Mouse (Mus musculus) neural tube, embryonic 13.5 days (tissue): ENCODE measurements around the gene Npr3. TPM values are rescaled to one million over a fixed set of nuclear protein-coding genes. Genes with fewer than 3 reads are reported as not detected.

Source experiments
- ATAC-seq: fragments of 200-750 bp; cut with Nextera tagmentation; 2 replicates; pipeline ENCODE4 v1.8.0; 2017; ENCODE audit warnings: low read depth, mild to moderate bottlenecking, moderate TSS enrichment, moderate library complexity
- H3K27ac ChIP-seq: fragments of 300-500 bp; sonication (generic); replicated peaks from 2 replicates; pipeline ENCODE4 v1.5.1; 2015; ENCODE audit warnings: moderate library complexity, mild to moderate bottlenecking, inconsistent platforms
- H3K27me3 ChIP-seq: fragments of 300-500 bp; sonication (generic); 2 replicates; pipeline ENCODE4 v1.6.1; 2015; ENCODE audit warnings: mild to moderate bottlenecking, inconsistent platforms
- H3K36me3 ChIP-seq: fragments of 300-500 bp; sonication (generic); 2 replicates; pipeline ENCODE4 v1.6.1; 2015; ENCODE audit warnings: mild to moderate bottlenecking, inconsistent platforms
- H3K4me1 ChIP-seq: fragments of 300-500 bp; sonication (generic); replicated peaks from 2 replicates; pipeline ENCODE4 v1.6.1; 2015; ENCODE audit warnings: inconsistent platforms
- H3K4me2 ChIP-seq: fragments of 300-500 bp; sonication (generic); 2 replicates; pipeline ENCODE4 v1.6.1; 2015; ENCODE audit warnings: inconsistent platforms, mild to moderate bottlenecking, moderate library complexity
- H3K4me3 ChIP-seq: fragments of 300-500 bp; sonication (generic); 2 replicates; pipeline ENCODE4 v1.5.1; 2015; ENCODE audit warnings: mild to moderate bottlenecking, inconsistent platforms
- H3K9ac ChIP-seq: fragments of 300-500 bp; sonication (generic); 2 replicates; pipeline ENCODE4 v1.6.1; 2015; ENCODE audit warnings: moderate library complexity, mild to moderate bottlenecking, inconsistent platforms
- H3K9me3 ChIP-seq: fragments of 300-500 bp; sonication (generic); 2 replicates; pipeline ENCODE4 v1.6.1; 2016; ENCODE audit warnings: inconsistent platforms
- WGBS: fragments of 180-500 bp; shearing (Covaris S2); methylation state at CpG from one replicate; pipeline ENCODE4 v1.1.7; 2015; 5-methylcytosine and 5-hydroxymethylcytosine counted together
- polyA plus RNA-seq: library from polyadenylated mRNA; unstranded; fragments of >200 nt; fragmentation: Nextera tagmentation; extraction: Ambion mirVana; gene quantifications from 2 replicates; pipeline ENCODE4 v1.2.1, GENCODE M21; 2015

The Npr3 gene
- polyA plus RNA-seq, 1 experiment from 2014 or later: 4.7 TPM

DNA sequence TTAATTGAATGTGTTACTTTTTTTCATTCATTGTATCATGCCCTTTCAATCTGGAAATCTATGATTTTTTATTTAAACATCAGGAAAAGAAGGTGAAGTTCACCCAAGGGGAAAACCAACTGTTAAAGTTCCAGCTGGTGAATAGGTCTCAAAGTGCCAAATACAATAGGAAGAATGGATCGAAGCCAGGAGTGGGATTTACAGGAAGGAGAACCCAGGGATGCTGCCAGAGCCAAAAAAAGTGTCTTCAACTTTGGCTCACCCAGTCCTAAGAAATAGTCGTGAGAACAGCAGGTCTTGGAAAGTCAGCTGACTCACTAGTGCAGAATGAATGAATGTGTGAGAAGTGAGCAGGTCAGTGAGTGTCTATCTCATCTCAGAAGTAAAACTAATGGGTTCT is 29.8 kb downstream of the Npr3 start:
- no peaks in the 10 kb centered on the region for H3K27me3 ChIP-seq
- H3K27ac ChIP-seq: no peak overlapping the region
- peaks cover 9% of the 10 kb centered on the region for H3K9me3 ChIP-seq
- H3K9ac ChIP-seq: no peak overlapping the region
- no peak overlapping the region for H3K4me3 ChIP-seq
- 65% methylated on average over 2 of the region's 2 CpGs for WGBS
- no peaks in the 10 kb centered on the region for H3K36me3 ChIP-seq
- no peak overlapping the region for H3K4me2 ChIP-seq
- no peak for ATAC-seq
- H3K4me1 ChIP-seq: no peaks in the 10 kb centered on the region

DNA sequence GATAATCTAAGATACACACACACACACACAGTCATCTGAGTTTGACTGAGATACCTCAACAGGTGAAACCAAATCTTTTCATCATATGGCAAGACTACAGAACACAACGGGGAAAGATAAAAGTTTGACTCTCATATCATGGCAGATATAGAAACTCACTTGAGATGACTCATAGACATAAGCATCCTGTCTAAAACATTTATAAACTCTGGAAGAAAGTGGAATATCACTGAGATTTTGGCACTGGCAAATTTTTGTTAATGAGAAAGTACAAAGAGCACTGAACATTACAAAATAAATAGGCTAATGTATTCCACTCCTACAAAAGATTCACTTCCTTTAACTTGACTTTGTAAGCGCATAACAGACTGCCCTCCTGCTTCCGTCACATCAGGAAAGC is 40.2 kb downstream of the Npr3 start:
- H3K4me3 ChIP-seq: no peak overlapping the region
- no peak overlapping the region for H3K27ac ChIP-seq
- no peak for ATAC-seq
- no peaks in the 10 kb centered on the region for H3K36me3 ChIP-seq
- H3K9me3 ChIP-seq: no peaks in the 10 kb centered on the region
- no peaks in the 10 kb centered on the region for H3K4me1 ChIP-seq
- H3K9ac ChIP-seq: no peak overlapping the region
- H3K4me2 ChIP-seq: no peak overlapping the region
- H3K27me3 ChIP-seq: no peaks in the 10 kb centered on the region
- WGBS: 92% methylated on average over 3 of the region's 3 CpGs

DNA sequence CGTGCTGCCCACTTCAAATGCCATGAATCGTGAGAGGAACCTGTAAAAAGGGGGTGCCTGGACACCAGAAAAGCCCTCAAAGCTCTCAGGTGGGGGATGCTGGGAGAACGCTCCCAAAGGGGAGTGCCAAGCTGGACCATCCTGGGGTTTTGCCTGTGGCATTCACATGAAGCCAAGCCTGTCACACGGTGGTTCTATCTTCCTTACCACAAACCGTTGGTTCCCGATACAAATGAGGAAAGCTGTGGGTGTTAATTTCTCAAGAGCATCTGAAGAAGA is 43.6 kb downstream of the Npr3 start:
- no peak for ATAC-seq
- no peak overlapping the region for H3K4me2 ChIP-seq
- 78% methylated on average over 6 of the region's 6 CpGs for WGBS

DNA sequence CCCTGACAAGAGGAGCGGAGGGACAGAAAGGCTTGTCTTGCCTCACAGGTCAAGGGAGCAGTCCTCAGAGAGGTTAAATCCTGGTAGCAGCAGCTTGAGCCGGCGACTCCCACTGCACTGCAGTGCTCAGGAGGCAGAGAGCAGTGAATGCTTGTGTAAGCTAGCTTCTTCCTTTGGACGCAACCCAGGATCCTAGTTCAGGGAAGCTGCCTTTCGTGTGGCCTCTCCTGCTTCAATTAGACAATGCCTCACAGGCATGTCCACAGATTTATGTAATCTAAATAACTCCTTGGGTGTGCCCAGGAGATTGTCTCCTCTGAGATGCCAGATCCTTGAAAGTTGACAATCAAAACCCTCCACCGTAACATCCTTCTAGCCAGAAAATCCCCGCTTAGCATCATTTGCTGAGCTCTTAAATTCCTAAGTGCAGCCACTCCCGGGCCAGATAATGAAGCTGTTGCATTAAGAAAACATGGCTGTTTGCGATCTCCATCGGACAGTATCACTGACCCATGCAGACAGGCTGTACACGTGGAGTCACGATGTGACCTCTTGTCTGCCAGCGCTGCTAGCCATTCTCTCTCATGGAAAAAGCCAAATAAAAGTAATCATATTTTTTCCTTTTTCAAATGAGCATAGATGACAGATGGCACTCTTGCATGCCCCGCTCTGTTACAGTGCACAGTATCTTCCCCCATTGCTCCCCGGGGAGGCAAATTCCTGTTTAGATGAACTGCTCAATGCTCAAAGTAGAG is 44.1 kb downstream of the Npr3 start:
- WGBS: 77% methylated on average over 15 of the region's 15 CpGs
- H3K9ac ChIP-seq: no peak overlapping the region
- H3K36me3 ChIP-seq: no peaks in the 10 kb centered on the region
- ATAC-seq: no peak
- no peak overlapping the region for H3K4me3 ChIP-seq
- H3K9me3 ChIP-seq: no peaks in the 10 kb centered on the region
- H3K4me1 ChIP-seq: no peaks in the 10 kb centered on the region
- H3K27ac ChIP-seq: no peak overlapping the region
- H3K4me2 ChIP-seq: no peak overlapping the region
- no peaks in the 10 kb centered on the region for H3K27me3 ChIP-seq

More for the DNA sequence above, 43.6 kb downstream of the Npr3 start:
- H3K27me3 ChIP-seq: no peaks in the 10 kb centered on the region
- H3K27ac ChIP-seq: no peak overlapping the region
- H3K4me3 ChIP-seq: no peak overlapping the region
- no peaks in the 10 kb centered on the region for H3K9me3 ChIP-seq
- no peak overlapping the region for H3K9ac ChIP-seq
- H3K4me1 ChIP-seq: no peaks in the 10 kb centered on the region
- H3K36me3 ChIP-seq: no peaks in the 10 kb centered on the region

DNA sequence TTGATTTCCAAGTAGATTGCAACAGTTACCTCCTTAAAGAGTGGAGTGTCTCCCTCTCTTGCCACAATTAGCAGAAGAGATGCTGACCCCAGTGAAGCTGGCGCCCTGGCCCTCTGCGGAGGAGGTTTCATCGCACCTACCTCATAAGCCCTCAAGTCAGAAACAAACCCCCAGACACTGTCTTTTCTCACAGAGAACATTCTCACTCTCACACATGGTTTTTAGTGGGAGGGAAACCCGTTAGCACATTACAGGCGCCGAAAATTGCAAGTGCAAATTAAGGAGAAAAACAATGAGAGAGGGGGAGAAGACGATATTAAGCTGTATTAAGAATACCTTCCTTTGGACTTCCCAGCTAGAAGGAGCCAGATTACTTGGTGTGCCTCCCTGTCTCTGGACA is 44.8 kb downstream of the Npr3 start:
- H3K9ac ChIP-seq: no peak overlapping the region
- no peak overlapping the region for H3K27ac ChIP-seq
- H3K4me2 ChIP-seq: no peak overlapping the region
- H3K9me3 ChIP-seq: no peaks in the 10 kb centered on the region
- no peak for ATAC-seq
- 95% methylated on average over 7 of the region's 7 CpGs for WGBS
- no peak overlapping the region for H3K4me3 ChIP-seq
- no peaks in the 10 kb centered on the region for H3K27me3 ChIP-seq
- no peaks in the 10 kb centered on the region for H3K4me1 ChIP-seq
- H3K36me3 ChIP-seq: no peaks in the 10 kb centered on the region

DNA sequence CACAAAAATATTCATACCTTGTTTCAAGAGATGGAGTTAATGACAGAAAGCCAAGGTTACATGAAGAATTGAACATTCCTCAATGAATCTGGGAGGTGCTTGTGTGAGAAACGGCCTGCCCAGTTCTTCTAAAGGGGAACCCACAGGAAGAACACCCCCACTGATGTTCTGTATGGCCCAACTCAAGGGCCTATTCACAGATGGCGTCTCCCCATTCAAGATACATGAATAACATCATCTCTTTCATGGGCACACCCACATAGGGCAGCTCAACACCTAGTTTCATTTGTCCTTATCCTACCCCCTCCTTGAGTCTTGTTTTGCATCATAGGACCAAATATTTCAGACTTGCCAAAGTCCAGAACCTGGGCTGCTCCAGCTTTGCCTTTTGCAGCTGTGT is 46.8 kb downstream of the Npr3 start:
- no peaks in the 10 kb centered on the region for H3K9me3 ChIP-seq
- H3K27me3 ChIP-seq: no peaks in the 10 kb centered on the region
- no peak overlapping the region for H3K27ac ChIP-seq
- no peaks in the 10 kb centered on the region for H3K36me3 ChIP-seq
- no peak overlapping the region for H3K9ac ChIP-seq
- 76% methylated on average over 2 of the region's 2 CpGs for WGBS
- no peak overlapping the region for H3K4me3 ChIP-seq
- no peak overlapping the region for H3K4me2 ChIP-seq
- ATAC-seq: no peak
- no peaks in the 10 kb centered on the region for H3K4me1 ChIP-seq

DNA sequence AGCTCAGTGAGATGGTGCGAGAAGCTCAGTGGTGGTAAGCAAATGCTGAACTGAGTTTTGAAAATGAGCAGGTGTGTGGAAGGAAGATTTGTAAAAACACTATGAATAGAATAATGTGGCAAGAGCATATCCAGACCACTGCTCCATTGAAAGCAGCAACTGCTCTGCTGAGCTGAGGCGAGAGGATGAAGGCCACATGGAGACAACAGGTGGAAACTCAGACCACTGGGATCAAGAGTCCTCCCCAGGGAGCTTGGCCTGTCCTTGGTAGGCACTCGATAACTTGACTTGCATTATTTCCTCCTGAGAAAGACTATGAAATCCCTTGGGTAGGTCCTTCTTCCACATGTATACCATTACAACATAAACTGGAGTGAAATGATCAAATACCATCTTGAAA is 47.3 kb downstream of the Npr3 start:
- Histone ChIP-seq H3K9ac (no peak overlapping the region), H3K4me3 (no peak overlapping the region), H3K4me2 (no peak overlapping the region), H3K36me3 (no peaks in the 10 kb centered on the region), H3K9me3 (no peaks in the 10 kb centered on the region), H3K27me3 (no peaks in the 10 kb centered on the region), H3K27ac (no peak overlapping the region), H3K4me1 (no peaks in the 10 kb centered on the region)
- 91% methylated on average over 3 of the region's 3 CpGs for WGBS
- no peak for ATAC-seq

DNA sequence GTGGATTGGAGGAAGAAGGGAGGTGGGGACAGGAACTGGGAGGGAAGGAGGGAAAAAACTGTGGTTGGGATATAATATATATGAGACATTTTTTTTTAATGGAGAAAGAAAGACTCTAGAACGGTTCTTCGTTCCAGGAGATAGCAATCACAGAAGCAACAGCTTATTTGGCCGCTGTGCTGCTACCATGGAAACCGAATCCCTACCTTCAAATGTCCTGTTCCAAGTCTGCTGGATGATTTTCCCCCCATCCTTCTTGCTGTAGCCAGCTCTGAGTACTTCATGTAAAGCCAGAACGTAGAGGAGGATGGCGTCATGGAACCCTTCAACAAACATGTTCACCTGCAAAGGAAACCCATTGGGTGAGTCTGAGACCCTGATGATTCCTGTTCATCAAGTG is 48.7 kb downstream of the Npr3 start:
- H3K9ac ChIP-seq: no peak overlapping the region
- no peaks in the 10 kb centered on the region for H3K9me3 ChIP-seq
- H3K4me1 ChIP-seq: no peaks in the 10 kb centered on the region
- H3K27ac ChIP-seq: no peak overlapping the region
- H3K4me3 ChIP-seq: no peak overlapping the region
- 90% methylated on average over 6 of the region's 6 CpGs for WGBS
- no peaks in the 10 kb centered on the region for H3K36me3 ChIP-seq
- no peak overlapping the region for H3K4me2 ChIP-seq
- ATAC-seq: no peak
- H3K27me3 ChIP-seq: no peaks in the 10 kb centered on the region

DNA sequence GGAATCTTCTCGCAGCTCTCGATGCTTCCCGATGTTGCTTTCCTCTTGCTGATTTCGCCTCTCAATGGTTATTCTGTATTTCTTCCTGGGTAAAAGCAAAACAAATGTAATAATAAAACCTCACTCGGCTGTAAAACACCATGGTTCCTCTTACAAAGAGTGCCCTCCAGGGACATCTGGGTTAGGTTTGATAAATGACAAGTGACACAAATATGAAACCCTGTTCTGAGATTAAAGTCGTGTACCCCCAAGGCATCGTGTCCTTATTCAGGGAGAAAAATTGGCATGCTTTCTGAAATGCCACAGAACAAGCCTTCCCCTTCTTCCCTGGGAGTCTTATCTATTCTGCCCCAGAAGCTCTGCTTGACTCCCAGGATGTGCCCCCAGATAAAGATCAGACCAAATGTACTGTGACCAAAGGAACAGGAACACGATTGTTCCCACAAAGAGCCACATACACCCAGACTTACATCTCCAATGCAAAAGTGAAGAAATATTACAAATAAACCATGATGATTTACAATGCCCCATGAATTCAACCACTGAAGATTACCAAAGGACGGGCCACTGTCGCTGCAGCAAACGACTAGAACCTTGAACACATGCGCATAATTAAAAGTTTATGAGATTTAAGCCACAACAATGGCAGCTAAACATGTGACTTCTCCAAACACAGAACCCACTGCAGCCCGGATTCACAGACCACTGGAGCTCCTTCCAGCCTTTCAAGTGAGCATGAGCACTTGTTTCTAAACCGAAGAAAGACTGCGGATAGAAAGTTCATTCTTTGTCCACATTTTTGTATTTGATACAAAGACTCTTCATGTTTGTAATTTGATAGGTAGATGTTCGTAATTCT is 61.7 kb downstream of the Npr3 start:
- Histone ChIP-seq H3K4me3 (no peak overlapping the region), H3K27me3 (no peaks in the 10 kb centered on the region), H3K27ac (no peak overlapping the region), H3K4me1 (peaks cover 16% of the 10 kb centered on the region; the same call in 1 of the 2 replicates), H3K9ac (no peak overlapping the region), H3K36me3 (no peaks in the 10 kb centered on the region), H3K4me2 (peak overlapping the region; percentile 16), H3K9me3 (no peaks in the 10 kb centered on the region)
- ATAC-seq: peak; percentile 40; the same call in 1 of the 2 replicates
- 52% methylated on average over 16 of the region's 16 CpGs for WGBS

DNA sequence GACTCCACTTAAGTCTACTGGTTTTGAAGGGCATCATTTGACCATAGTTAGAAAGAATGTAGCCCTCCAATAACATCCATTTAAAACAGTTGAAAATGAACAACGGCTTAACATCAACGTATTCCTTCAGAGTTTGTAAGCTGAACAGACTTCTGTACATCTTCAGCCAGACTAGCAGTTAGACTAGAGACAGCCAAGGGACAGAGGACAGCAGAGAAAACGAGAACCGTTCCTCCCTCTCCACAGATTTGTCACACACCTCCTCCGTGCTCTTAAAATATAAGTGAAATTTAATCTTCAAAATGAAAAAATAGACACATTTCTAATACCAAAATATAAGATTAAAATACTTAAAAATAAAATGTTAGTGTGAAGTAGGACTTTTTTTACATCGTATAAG is 63.0 kb downstream of the Npr3 start:
- no peaks in the 10 kb centered on the region for H3K27me3 ChIP-seq
- H3K9ac ChIP-seq: no peak overlapping the region
- H3K27ac ChIP-seq: no peak overlapping the region
- H3K4me1 ChIP-seq: peaks cover 16% of the 10 kb centered on the region; the same call in 1 of the 2 replicates
- no peak overlapping the region for H3K4me3 ChIP-seq
- H3K36me3 ChIP-seq: no peaks in the 10 kb centered on the region
- 88% methylated on average over 6 of the region's 6 CpGs for WGBS
- no peak for ATAC-seq
- no peaks in the 10 kb centered on the region for H3K9me3 ChIP-seq
- no peak overlapping the region for H3K4me2 ChIP-seq

DNA sequence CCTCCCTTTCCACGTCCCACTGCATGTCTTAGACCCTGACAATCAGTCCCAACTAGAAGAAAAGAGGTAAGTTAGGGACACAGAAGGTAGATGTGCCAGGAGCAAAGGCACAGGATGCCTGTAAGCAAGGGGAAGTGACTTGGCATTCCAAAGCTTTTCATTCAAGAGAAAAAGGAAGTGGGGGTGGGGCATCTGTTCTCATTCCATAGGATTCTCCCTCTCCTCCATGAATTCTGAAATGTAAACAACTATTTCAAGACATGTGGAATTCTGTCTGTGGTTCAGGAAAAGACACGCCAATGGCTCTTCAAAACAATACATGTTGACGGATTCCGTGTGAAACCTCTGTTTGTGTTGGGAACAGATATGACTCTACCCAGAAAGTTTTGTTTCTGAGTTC is 65.3 kb downstream of the Npr3 start:
- Histone ChIP-seq H3K36me3 (no peaks in the 10 kb centered on the region), H3K27ac (no peak overlapping the region), H3K9ac (no peak overlapping the region), H3K4me2 (no peak overlapping the region), H3K4me3 (no peak overlapping the region), H3K9me3 (no peaks in the 10 kb centered on the region), H3K4me1 (peaks cover 16% of the 10 kb centered on the region; the same call in 1 of the 2 replicates), H3K27me3 (no peaks in the 10 kb centered on the region)
- WGBS: 78% methylated on average over 4 of the region's 4 CpGs
- ATAC-seq: no peak

DNA sequence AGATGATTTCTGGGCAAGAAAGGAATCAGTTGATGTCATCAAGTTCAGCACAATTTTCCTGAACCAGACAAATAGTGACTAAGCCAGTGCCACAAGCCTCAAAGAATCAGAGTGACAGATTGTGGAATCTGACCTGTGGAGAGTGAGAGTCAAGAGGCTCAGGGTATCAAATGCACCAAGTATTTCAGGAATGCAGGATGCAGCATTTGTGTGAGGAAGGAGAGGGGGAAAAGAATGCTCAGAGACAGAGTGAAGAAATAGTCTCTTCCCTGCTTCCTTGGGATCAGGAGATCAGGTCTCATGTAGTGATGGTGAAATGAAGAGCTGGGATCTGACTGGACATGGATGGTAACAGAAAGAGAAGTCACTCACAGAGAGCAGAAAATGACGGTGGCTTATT is 71.2 kb downstream of the Npr3 start:
- H3K4me1 ChIP-seq: no peaks in the 10 kb centered on the region
- no peak overlapping the region for H3K9ac ChIP-seq
- no peak overlapping the region for H3K4me2 ChIP-seq
- H3K27me3 ChIP-seq: no peaks in the 10 kb centered on the region
- no peak overlapping the region for H3K4me3 ChIP-seq
- no peak overlapping the region for H3K27ac ChIP-seq
- 59% methylated on average over 1 of the region's 1 CpGs for WGBS
- ATAC-seq: no peak
- no peaks in the 10 kb centered on the region for H3K9me3 ChIP-seq
- no peaks in the 10 kb centered on the region for H3K36me3 ChIP-seq
